Mouse (Mus musculus) limb, embryonic 10.5 days (tissue): ENCODE results near the gene Mrpl1. TPM values are rescaled to one million over a fixed set of nuclear protein-coding genes. Genes with fewer than 3 reads are reported as not detected.

Experiments used
- DNase-seq: peaks from one replicate; pipeline ENCODE4 v3.0.0-alpha.2; 2017; ENCODE audit warnings: low spot score
- H3K27ac ChIP-seq: fragments of 300-500 bp; sonication (generic); 2 replicates; pipeline ENCODE4 v1.5.1; 2016; ENCODE audit warnings: mild to moderate bottlenecking
- H3K27me3 ChIP-seq: fragments of 300-500 bp; sonication (generic); 2 replicates; pipeline ENCODE4 v1.6.1; 2016; ENCODE audit warnings: low read depth, mild to moderate bottlenecking; ENCODE audit not compliant: poor library complexity, severe bottlenecking
- H3K36me3 ChIP-seq: fragments of 300-500 bp; sonication (generic); 2 replicates; pipeline ENCODE4 v1.6.1; 2016; ENCODE audit warnings: mild to moderate bottlenecking, moderate library complexity
- H3K4me1 ChIP-seq: fragments of 300-500 bp; sonication (generic); 2 replicates; pipeline ENCODE4 v1.6.1; 2016
- H3K4me3 ChIP-seq: fragments of 300-500 bp; sonication (generic); 2 replicates; pipeline ENCODE4 v1.5.1; 2016; ENCODE audit warnings: mild to moderate bottlenecking, moderate library complexity
- H3K9me3 ChIP-seq: fragments of 300-500 bp; sonication (generic); replicated peaks from 2 replicates; pipeline ENCODE4 v1.6.1; 2016; ENCODE audit warnings: mild to moderate bottlenecking
- WGBS: fragments of 180-500 bp; shearing (Covaris S2); methylation state at CpG from one replicate; pipeline ENCODE4 v1.1.7; 2016; 5-methylcytosine and 5-hydroxymethylcytosine counted together
- polyA plus RNA-seq: library from polyadenylated mRNA; unstranded; fragments of >200 nt; fragmentation: Nextera tagmentation; extraction: Ambion mirVana; gene quantifications from 2 replicates; pipeline ENCODE4 v1.2.1, GENCODE M21; 2016

Gene Mrpl1
- polyA plus RNA-seq, 1 experiment from 2014 or later, result 23.7 TPM

DNA sequence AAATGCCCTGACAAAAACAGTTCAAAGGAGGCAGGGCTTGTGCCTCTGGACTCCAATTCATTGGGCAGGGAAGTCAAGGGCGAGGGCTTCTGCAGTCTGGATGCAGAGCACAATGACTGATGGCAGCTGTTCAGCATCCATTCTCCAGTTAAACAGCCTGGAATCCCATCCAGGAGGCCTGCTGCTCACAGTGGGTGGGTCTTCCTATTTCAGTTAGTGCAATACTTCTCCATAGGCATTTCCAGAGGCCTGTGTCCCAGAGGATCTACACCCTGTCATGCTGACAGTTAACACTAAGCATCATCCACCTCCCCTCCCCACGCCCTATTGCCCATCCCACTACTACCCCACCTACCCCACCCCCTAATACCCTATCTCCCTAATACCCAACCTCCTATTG lies 26.1 kb upstream of the Mrpl1 start:
- Histone ChIP-seq H3K4me1 (no peaks in the 10 kb centered on the region), H3K9me3 (no peaks in the 10 kb centered on the region), H3K27me3 (no peaks in the 10 kb centered on the region), H3K36me3 (no peaks in the 10 kb centered on the region), H3K27ac (no peak overlapping the region), H3K4me3 (no peak overlapping the region)
- WGBS, result 74% methylated on average over 2 of the region's 2 CpGs
- DNase-seq, result no peak

DNA sequence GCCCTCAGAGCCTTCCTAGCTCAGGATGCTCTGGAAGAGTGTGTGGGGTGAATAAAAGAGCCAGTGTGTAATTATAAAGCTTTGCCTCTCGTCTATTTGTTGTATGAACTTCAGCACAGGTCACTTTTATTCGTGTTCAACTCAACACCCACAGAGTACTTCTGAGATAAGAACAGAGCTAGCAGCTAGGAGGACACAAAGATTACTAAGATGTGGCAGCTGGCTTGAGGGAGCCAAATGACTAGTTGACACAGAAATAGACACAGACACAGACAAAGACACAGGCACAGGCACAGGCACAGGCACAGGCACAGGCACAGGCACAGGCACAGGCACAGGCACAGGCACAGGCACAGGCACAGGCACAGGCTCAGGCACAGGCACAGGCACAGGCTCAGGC lies 25.3 kb upstream of the Mrpl1 start:
- Histone ChIP-seq H3K36me3 (no peaks in the 10 kb centered on the region), H3K4me1 (no peaks in the 10 kb centered on the region), H3K4me3 (no peak overlapping the region), H3K27me3 (no peaks in the 10 kb centered on the region), H3K9me3 (no peaks in the 10 kb centered on the region), H3K27ac (no peak overlapping the region)
- DNase-seq, result no peak
- 76% methylated on average over 2 of the region's 2 CpGs for WGBS

DNA sequence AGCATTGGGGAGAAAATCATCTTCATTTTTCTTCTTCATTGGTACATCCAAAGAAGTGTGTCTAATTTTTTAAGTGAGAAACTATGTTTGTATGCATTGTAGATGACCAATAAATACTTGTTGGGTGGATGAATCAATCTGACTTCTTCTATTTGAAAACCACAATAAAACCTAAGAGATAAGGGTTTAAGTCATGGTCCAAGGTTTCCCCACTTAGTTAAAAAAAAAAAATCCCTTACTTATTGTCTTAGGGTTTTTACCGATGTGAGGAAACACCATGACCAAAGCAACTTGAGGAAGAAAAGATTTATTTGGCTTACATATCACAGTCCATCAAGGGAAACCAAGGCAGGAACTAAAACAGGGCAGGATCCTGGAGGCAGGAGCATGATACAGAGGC lies 19.5 kb upstream of the Mrpl1 start:
- WGBS, result 96% methylated on average over 1 of the region's 1 CpGs
- no peak overlapping the region for H3K27ac ChIP-seq
- H3K4me3 ChIP-seq, result no peak overlapping the region
- no peaks in the 10 kb centered on the region for H3K4me1 ChIP-seq
- H3K36me3 ChIP-seq, result no peaks in the 10 kb centered on the region
- no peak for DNase-seq
- H3K27me3 ChIP-seq, result no peaks in the 10 kb centered on the region
- H3K9me3 ChIP-seq, result no peaks in the 10 kb centered on the region

DNA sequence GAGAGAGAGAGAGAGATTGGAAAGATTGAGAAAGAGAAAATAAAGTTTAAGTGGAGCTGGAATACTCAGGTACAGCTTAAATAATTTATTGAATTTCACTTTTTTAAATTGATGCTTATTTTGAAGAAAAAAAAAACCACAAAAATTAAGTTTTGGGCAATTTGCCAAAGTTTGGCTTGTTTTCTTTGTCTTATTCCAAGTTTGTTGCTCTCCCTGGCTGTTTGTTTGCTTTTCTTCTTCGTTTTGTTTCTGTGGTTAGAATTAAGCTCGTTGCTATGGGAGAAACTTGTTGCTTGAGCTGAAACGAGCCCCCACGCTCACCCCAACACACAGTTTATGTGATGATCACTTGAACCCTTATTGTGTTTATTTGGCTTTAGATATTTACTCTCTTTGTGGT lies 18.0 kb upstream of the Mrpl1 start:
- no peaks in the 10 kb centered on the region for H3K9me3 ChIP-seq
- H3K4me3 ChIP-seq, result no peak overlapping the region
- no peaks in the 10 kb centered on the region for H3K36me3 ChIP-seq
- no peak overlapping the region for H3K27ac ChIP-seq
- H3K27me3 ChIP-seq, result no peaks in the 10 kb centered on the region
- no peaks in the 10 kb centered on the region for H3K4me1 ChIP-seq
- WGBS, result 74% methylated on average over 4 of the region's 4 CpGs
- no peak for DNase-seq

DNA sequence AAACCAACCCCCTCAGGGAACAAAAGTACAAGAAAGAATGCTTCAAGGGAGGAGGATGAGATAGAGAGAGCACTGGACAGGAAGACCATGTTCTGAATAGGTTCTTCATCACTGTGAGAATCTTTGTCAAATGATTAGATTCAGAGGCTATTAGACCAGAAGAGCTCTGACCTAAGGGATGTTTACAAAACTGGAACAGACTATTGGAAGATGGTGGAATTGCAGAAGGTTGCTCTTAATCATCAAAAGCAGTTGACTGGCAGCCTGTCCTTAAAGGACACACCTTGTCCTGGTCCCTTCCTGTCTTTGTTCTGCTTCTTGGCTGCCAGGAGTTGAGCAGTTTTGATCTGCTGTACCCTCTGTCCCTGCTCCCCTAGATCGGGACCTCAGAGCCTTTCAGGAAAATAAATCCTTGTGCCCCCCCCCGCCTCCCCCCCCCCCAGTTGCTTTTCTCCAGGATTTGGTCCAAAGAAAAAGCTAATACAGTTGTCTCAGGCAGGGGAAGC lies 12.7 kb upstream of the Mrpl1 start:
- H3K9me3 ChIP-seq, result no peaks in the 10 kb centered on the region
- H3K27me3 ChIP-seq, result no peaks in the 10 kb centered on the region
- no peaks in the 10 kb centered on the region for H3K36me3 ChIP-seq
- H3K4me1 ChIP-seq, result peaks cover 3% of the 10 kb centered on the region; the same call in 1 of the 2 replicates
- no peak overlapping the region for H3K4me3 ChIP-seq
- no peak overlapping the region for H3K27ac ChIP-seq
- 79% methylated on average over 2 of the region's 2 CpGs for WGBS
- no peak for DNase-seq

DNA sequence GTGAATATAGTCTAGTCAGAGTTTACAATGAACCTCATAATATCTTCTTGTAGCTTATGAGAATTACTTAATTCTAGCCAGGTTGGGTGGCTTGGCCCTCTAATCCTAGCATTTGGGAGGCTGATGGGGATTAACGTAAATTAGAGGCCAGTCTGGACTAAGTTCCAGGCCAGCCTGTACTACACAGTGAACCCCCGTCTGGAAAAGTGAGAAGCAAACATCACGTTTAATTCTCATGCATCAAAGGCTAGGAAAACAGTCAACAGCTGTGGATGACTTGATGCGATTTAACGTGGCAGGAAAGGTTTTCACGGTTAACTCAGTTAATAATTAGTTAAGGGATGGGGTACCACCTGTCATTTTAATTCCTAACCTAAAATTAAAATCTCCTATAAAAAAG lies 11.0 kb upstream of the Mrpl1 start:
- Histone ChIP-seq H3K27ac (no peak overlapping the region), H3K4me3 (no peak overlapping the region), H3K4me1 (peaks cover 3% of the 10 kb centered on the region; the same call in 1 of the 2 replicates), H3K9me3 (no peaks in the 10 kb centered on the region), H3K27me3 (no peaks in the 10 kb centered on the region), H3K36me3 (no peaks in the 10 kb centered on the region)
- 73% methylated on average over 6 of the region's 6 CpGs for WGBS
- DNase-seq, result no peak

DNA sequence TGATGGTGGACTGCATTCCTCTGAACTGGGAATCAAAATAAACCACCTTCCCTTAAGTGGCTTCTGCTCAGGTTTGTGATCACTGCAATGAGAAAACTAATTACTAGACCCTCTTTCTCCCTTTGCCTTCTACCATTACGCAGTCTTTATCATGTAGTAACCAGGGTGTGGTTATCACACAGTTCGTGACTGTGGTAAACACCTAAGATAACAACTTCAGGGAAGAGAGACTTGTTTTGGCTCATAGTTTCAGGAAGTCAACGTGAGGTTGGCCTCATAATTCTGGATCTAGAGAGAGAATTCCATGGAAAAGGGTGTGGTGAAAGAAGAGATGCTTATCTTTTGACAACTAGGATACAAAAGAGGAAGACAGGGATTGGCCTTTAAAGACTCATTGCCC lies 9.0 kb upstream of the Mrpl1 start:
- WGBS, result 77% methylated on average over 3 of the region's 3 CpGs
- no peaks in the 10 kb centered on the region for H3K27me3 ChIP-seq

DNA sequence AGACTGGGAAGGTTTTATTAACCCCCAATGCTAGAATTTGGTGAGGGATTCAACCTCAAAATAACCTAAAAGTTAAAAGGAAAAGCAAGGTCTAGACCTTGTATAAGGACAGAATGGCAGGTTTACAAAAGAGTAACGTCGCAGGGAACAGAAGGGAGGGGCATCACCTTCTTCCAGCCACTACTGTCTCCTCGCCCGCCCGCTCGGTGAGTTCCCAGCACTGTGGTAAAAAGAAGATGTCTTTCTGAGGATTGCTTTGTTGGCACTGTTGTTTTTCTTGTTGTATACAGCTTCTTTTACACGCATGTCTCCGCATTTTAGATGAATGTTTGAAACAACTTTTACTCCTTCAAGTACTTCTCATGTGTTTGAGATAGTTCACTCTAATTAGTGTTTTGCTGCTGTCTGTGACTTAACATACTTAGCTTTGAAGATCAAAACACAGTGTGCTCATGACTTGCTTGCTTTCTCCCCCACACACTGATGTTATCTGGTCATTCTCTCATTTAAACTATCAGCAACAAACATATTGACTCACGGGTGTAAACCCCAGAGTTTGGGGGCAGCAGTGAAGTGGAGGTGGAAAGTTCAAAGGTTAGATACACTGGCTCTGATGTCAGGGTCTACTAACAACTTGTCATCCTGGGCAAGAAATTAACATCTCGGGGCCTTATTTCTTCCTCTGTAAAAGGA lies 7.7 kb upstream of the Mrpl1 start:
- Histone ChIP-seq H3K4me1 (peaks cover 3% of the 10 kb centered on the region; the same call in 1 of the 2 replicates), H3K9me3 (no peaks in the 10 kb centered on the region), H3K4me3 (no peak overlapping the region), H3K27me3 (no peaks in the 10 kb centered on the region), H3K27ac (no peak overlapping the region), H3K36me3 (no peaks in the 10 kb centered on the region)
- DNase-seq, result no peak
- WGBS, result 68% methylated on average over 10 of the region's 10 CpGs

More for the DNA sequence above, 9.0 kb upstream of the Mrpl1 start:
- Histone ChIP-seq H3K4me3 (no peak overlapping the region), H3K4me1 (peaks cover 3% of the 10 kb centered on the region; the same call in 1 of the 2 replicates), H3K36me3 (no peaks in the 10 kb centered on the region), H3K9me3 (no peaks in the 10 kb centered on the region), H3K27ac (no peak overlapping the region)
- DNase-seq, result no peak

DNA sequence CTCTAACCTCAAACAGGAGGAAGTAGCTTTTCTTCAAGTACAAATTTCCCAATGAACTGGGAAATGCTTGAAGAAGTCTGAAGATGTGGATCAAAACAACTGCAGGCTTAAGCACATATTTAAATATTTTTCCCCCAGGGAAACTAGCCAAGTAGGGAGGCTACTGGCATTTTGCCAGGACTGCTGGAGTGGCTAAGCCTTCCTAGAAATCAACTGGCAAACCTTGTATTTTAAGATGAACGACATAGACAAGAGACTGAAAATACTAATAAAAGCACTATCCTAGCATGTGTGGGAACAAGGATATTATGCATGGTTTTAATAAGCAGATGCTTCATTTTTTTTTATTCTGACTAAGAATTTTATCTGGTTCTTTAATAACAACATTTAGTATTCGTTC lies 2.4 kb upstream of the Mrpl1 start:
- Histone ChIP-seq H3K4me3 (no peak overlapping the region), H3K9me3 (no peaks in the 10 kb centered on the region), H3K4me1 (peaks cover 12% of the 10 kb centered on the region), H3K27me3 (no peaks in the 10 kb centered on the region), H3K27ac (no peak overlapping the region), H3K36me3 (no peaks in the 10 kb centered on the region)
- no peak for DNase-seq
- WGBS, result 83% methylated on average over 2 of the region's 2 CpGs

DNA sequence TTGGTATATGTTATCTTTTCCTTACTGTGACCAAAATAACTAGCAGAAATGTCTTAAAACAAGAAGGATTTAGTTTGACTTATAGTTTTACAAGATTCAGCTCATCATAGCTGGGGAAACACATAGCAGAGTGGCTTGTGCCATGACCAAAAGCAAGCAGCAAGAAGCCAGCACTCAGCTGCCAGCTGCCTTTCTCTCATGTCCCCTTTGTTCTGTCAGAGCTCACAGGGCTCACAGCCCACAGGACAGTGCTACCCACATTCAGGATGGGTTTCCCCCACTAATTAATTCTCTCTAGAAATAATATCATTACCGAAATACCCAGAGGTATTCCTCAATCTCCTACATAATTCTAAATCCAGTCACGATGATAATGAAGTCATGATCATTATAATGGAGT lies 1.8 kb upstream of the Mrpl1 start:
- no peaks in the 10 kb centered on the region for H3K9me3 ChIP-seq
- H3K36me3 ChIP-seq, result no peaks in the 10 kb centered on the region
- H3K4me3 ChIP-seq, result no peak overlapping the region
- peaks cover 12% of the 10 kb centered on the region for H3K4me1 ChIP-seq
- 90% methylated on average over 2 of the region's 2 CpGs for WGBS
- DNase-seq, result no peak
- no peaks in the 10 kb centered on the region for H3K27me3 ChIP-seq
- H3K27ac ChIP-seq, result no peak overlapping the region

DNA sequence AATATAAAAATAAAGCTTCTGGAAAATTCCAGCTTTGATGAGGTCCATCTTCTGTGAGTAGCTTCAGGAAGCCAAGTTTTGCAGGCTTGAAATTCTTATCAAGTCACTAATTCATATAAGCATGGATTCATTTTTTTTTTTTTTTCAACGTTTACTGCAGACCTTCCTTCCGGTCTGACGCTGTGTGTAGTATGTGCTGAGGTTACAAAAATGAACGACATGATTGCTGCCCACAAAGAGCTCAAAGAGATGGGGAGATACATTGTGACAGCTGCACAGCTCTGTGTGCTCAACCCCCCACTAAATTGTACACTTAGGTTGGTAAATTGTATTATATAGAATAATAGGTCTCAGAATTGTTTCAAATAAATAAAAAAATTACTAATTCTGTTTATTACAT lies 750 bp upstream of the Mrpl1 start:
- Histone ChIP-seq H3K4me3 (no peak overlapping the region), H3K27ac (no peak overlapping the region), H3K4me1 (peaks cover 12% of the 10 kb centered on the region), H3K9me3 (no peaks in the 10 kb centered on the region), H3K36me3 (no peaks in the 10 kb centered on the region), H3K27me3 (no peaks in the 10 kb centered on the region)
- DNase-seq, result no peak
- WGBS, result 85% methylated on average over 4 of the region's 4 CpGs

DNA sequence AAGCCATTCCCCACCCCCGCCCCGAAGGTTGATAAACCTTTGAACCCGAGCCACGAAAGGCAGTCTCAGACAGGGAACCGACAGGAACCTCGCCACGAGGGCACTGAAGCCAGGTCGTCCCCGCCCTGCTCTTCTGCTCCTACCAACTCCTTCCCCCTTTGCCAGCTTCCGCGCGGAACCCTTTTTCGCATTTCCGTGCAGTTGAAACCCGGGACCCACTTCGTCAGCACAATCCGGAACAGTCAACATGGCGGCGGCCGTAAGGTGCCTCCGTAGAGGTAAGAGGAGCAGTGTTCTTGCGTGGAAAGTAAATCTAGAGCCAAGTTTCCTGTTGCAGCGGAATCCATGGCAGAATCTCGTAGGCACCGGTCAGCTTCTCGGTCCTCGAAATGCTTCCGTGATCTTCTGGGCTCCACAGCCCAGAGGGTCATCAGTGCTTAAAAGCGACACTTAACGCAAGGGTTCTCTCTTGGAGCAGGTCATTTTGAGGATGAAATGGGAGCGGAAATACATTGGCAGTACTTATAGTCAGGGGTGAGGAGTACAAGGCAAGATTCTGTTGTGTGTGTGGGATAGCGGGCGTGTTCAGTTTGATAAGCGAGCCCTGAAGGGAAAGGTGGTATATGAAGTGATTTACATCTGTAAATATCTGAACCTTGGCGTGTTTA lies 757 bp downstream of the Mrpl1 start:
- Histone ChIP-seq H3K9me3 (no peaks in the 10 kb centered on the region), H3K27ac (peak overlapping the region; percentile 89)

DNA sequence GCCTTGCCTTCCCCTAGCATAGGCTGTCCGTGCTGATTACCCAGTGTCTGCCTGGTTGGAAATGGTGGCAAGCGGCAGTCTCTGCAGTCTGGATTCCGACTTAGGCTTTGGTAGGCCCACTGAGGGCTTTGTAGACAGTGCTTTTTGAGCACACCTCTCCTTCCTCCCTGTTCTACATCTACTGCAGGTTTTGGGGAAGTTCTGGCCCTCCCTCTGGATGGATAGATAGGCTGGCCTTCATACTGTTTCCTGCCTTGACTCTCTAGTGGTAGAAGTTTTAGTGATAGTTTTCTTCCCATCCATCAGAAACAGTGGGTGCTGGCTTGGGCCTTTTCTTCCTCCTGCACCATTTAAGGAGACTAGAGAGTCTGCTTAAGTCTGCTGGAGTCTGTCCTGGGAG lies 9.4 kb downstream of the Mrpl1 start:
- no peak overlapping the region for H3K27ac ChIP-seq
- peaks cover 19% of the 10 kb centered on the region for H3K36me3 ChIP-seq
- no peaks in the 10 kb centered on the region for H3K9me3 ChIP-seq
- WGBS, result 91% methylated on average over 3 of the region's 3 CpGs
- no peak overlapping the region for H3K4me3 ChIP-seq
- H3K27me3 ChIP-seq, result no peaks in the 10 kb centered on the region
- DNase-seq, result no peak
- no peaks in the 10 kb centered on the region for H3K4me1 ChIP-seq

More for the DNA sequence above, 757 bp downstream of the Mrpl1 start:
- peaks cover 12% of the 10 kb centered on the region for H3K36me3 ChIP-seq
- H3K27me3 ChIP-seq, result no peaks in the 10 kb centered on the region
- H3K4me3 ChIP-seq, result peak overlapping the region; percentile 80
- peaks cover 12% of the 10 kb centered on the region for H3K4me1 ChIP-seq
- under 1% methylated on average over 35 of the region's 35 CpGs for WGBS
- DNase-seq, result peak; percentile 93
